Mouse (Mus musculus) bone marrow macrophage, adult 2 months (primary cell): ENCODE measurements around the gene Il3.

Source experiments
- CTCF ChIP-seq: IDR thresholded peaks from 2 replicates; pipeline ENCODE4 v1.5.1; 2012; ENCODE audit warnings: low read depth, mild to moderate bottlenecking, low read length, moderate library complexity
- POLR2A ChIP-seq: IDR thresholded peaks from 2 replicates; pipeline ENCODE4 v1.6.1; 2012; ENCODE audit warnings: mild to moderate bottlenecking, low read depth, low read length, borderline replicate concordance

DNA sequence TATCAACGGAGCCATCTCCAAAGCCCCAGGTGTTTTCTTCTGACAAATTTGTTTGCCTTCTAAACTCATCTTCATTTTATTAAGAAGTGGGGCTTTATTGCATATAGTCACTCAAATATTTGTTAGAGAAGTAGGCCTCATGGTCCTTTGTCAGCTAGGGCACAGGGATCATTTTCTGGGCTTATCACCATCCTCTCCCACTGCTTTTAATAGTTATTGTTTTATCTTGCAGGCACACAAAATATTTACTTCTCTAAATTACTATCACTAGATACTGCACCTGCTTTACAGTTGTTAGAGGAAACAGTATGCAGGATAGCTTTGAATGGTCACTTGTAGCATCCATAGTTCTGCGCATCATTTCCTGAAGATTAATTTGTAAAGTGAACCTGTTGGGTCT, 25.1 kb upstream of the Il3 start:
- TF ChIP-seq CTCF (no peak), POLR2A (no peak)
